Mouse (Mus musculus) hindbrain, embryonic 15.5 days (tissue): ENCODE measurements around the gene Aff3. TPM values are rescaled to one million over a fixed set of nuclear protein-coding genes. Genes with fewer than 3 reads are reported as not detected.

Source experiments
- ATAC-seq: fragments of 200-750 bp; cut with Nextera tagmentation; 2 replicates; pipeline ENCODE4 v1.8.0; 2017; ENCODE audit warnings: low read depth, moderate number of reproducible peaks, moderate TSS enrichment; ENCODE audit not compliant: low FRiP score
- H3K27ac ChIP-seq: fragments of 300-500 bp; sonication (generic); replicated peaks from 2 replicates; pipeline ENCODE4 v1.5.1; 2015; ENCODE audit warnings: mild to moderate bottlenecking, inconsistent platforms
- H3K27me3 ChIP-seq: fragments of 300-500 bp; sonication (generic); 2 replicates; pipeline ENCODE4 v1.6.1; 2015; ENCODE audit warnings: control low read depth, inconsistent platforms
- H3K36me3 ChIP-seq: fragments of 300-500 bp; sonication (generic); 2 replicates; pipeline ENCODE4 v1.6.1; 2015; ENCODE audit warnings: control low read depth, inconsistent platforms
- H3K4me1 ChIP-seq: fragments of 300-500 bp; sonication (generic); replicated peaks from 2 replicates; pipeline ENCODE4 v1.6.1; 2015; ENCODE audit warnings: control low read depth, inconsistent platforms
- H3K4me2 ChIP-seq: fragments of 300-500 bp; sonication (generic); 2 replicates; pipeline ENCODE4 v1.6.1; 2015; ENCODE audit warnings: moderate library complexity, mild to moderate bottlenecking, inconsistent platforms
- H3K4me3 ChIP-seq: fragments of 300-500 bp; sonication (generic); 2 replicates; pipeline ENCODE4 v1.5.1; 2015; ENCODE audit warnings: mild to moderate bottlenecking, inconsistent platforms
- H3K9ac ChIP-seq: fragments of 300-500 bp; sonication (generic); 2 replicates; pipeline ENCODE4 v1.6.1; 2015; ENCODE audit warnings: inconsistent platforms
- H3K9me3 ChIP-seq: fragments of 300-500 bp; sonication (generic); 2 replicates; pipeline ENCODE4 v1.6.1; 2016; ENCODE audit warnings: control low read depth, inconsistent platforms
- WGBS: fragments of 180-500 bp; shearing (Covaris S2); methylation state at CpG from one replicate; pipeline ENCODE4 v1.1.7; 2015; 5-methylcytosine and 5-hydroxymethylcytosine counted together
- polyA plus RNA-seq: library from polyadenylated mRNA; unstranded; fragments of >200 nt; fragmentation: Nextera tagmentation; extraction: Ambion mirVana; gene quantifications from 2 replicates; pipeline ENCODE4 v1.2.1, GENCODE M21; 2015

Aff3 gene
- polyA plus RNA-seq, 1 experiment from 2014 or later, result 33.4 TPM

DNA sequence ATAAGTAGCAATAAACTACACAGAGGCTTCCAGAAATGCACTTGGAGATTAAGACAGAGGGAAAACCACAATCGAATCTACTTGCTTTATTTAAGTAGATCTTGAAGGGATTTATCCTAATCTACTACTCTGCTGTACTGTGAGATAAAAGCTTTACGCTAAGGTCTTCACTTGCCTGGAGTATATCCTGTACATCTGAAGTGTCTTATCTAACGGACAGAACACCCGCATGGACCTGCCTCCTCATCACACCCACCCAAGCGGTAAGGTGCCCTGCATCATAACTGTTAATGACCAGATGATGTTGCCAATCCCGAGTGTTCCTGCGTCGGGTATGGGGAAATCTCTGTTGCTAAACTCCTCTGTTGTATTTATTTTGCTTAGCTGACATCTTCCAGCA lies 209.8 kb downstream of the Aff3 start:
- 90% methylated on average over 8 of the region's 8 CpGs for WGBS
- H3K27me3 ChIP-seq, result no peaks in the 10 kb centered on the region
- H3K4me1 ChIP-seq, result peaks cover 28% of the 10 kb centered on the region
- H3K36me3 ChIP-seq, result no peaks in the 10 kb centered on the region
- H3K4me3 ChIP-seq, result no peak overlapping the region
- no peak overlapping the region for H3K9ac ChIP-seq
- no peaks in the 10 kb centered on the region for H3K9me3 ChIP-seq
- no peak overlapping the region for H3K27ac ChIP-seq
- ATAC-seq, result no peak
- no peak overlapping the region for H3K4me2 ChIP-seq

DNA sequence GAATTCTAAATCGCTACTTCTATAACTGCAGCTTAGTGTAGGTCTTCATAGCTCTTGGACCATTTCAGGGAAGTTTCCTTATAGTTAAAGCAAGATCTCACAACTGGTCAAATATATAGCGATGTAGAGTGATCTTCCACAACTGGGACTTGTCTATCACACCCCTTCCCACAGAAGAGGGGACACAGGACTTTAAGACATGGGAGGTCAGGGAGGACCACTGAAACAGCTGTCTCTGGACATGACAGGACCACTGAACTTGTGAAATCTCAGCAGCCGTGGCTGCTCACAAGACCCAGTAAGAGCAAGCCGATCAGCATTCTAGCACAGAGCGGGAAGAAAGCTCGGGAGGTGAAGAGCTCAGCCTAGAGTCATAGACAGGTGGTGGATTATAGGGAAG lies 213.4 kb downstream of the Aff3 start:
- peak overlapping the region; percentile 75 for H3K27ac ChIP-seq
- H3K36me3 ChIP-seq, result no peaks in the 10 kb centered on the region

DNA sequence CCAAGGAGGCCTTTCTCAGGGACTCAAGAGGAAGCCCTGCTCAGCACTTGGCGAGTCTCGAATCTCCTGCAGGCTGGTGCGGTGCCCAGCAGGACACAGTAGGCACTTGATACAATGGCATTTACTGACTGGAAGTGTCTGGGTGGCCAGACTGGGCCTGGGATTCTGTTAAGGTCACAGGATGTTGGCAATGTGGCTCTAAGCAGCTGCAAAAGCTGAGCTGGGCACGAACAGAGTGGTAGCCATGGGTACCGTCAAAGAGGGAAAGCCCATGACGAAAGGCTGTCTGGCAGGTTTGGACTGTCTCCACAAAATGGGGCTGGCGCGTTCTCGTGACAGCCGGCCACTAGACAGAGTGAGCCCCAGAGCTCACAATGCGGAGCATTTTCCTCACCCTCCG lies 214.1 kb downstream of the Aff3 start:
- WGBS, result 47% methylated on average over 12 of the region's 12 CpGs

More for the DNA sequence above, 213.4 kb downstream of the Aff3 start:
- no peak overlapping the region for H3K9ac ChIP-seq
- H3K4me1 ChIP-seq, result peaks cover 34% of the 10 kb centered on the region
- H3K27me3 ChIP-seq, result no peaks in the 10 kb centered on the region
- no peak for ATAC-seq
- WGBS, result 84% methylated on average over 6 of the region's 6 CpGs
- no peak overlapping the region for H3K4me3 ChIP-seq
- no peak overlapping the region for H3K4me2 ChIP-seq
- no peaks in the 10 kb centered on the region for H3K9me3 ChIP-seq

DNA sequence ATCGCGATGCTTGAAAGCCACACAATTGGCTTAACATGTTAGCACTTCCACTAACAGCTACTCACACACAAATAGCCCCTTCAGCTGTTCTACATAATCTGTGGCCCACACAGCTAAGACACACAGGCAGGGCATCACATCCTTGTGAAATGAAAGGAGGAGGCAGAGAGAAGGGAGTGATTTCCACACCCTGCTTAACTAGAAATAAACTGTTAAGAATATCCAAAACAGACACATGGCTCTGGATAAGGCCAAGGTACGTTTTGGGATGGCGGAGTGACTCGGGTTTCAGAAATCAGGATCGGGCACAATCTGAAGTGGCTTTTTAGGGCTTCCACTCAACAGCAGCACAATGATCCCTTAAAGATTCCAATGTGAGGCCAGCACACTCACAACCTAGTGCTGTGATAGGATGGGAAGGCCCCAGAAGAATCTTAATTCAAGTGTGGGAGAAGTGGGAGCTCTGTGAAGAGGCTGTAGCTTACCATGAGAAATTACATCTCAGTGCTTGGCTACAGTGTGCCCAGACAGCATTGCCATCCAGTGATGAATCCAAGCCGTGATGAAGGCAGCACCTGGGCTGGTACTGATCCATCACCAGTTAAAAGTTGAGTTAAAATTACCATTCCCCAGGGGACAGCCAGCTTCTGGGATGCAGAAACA lies 214.8 kb downstream of the Aff3 start:
- 75% methylated on average over 7 of the region's 7 CpGs for WGBS
- peaks cover 42% of the 10 kb centered on the region for H3K4me1 ChIP-seq
- peak overlapping the region; percentile 75 for H3K27ac ChIP-seq
- H3K27me3 ChIP-seq, result no peaks in the 10 kb centered on the region
- H3K4me2 ChIP-seq, result no peak overlapping the region
- no peaks in the 10 kb centered on the region for H3K36me3 ChIP-seq
- ATAC-seq, result no peak
- H3K4me3 ChIP-seq, result no peak overlapping the region
- H3K9ac ChIP-seq, result no peak overlapping the region
- no peaks in the 10 kb centered on the region for H3K9me3 ChIP-seq

More for the DNA sequence above, 214.1 kb downstream of the Aff3 start:
- Histone ChIP-seq H3K9ac (no peak overlapping the region), H3K4me2 (no peak overlapping the region), H3K4me3 (no peak overlapping the region), H3K36me3 (no peaks in the 10 kb centered on the region), H3K27ac (peak overlapping the region; percentile 75), H3K4me1 (peaks cover 41% of the 10 kb centered on the region), H3K9me3 (no peaks in the 10 kb centered on the region), H3K27me3 (no peaks in the 10 kb centered on the region)
- peak; percentile 93 for ATAC-seq

DNA sequence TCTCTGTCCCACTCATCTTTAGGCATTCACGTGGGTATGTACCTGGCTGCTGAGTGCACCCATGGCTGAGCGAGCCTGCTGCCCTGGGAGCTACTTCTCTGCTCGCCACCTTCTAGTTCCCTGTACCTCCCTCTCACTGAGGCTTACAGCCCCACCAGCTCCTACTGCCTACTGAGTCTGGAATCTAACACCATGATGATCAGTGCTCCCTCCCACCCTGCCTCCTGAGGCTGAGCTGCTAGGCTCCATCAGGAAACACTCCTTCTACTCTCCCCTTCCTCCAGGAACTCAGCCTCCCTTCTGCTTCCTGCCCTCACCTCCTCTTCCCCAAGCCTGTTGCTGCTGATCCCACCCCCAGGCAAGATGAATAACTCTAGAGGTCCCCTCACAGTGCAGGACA lies 215.9 kb downstream of the Aff3 start:
- Histone ChIP-seq H3K9ac (no peak overlapping the region), H3K27me3 (no peaks in the 10 kb centered on the region), H3K27ac (no peak overlapping the region), H3K36me3 (no peaks in the 10 kb centered on the region), H3K4me1 (peaks cover 42% of the 10 kb centered on the region), H3K4me3 (no peak overlapping the region), H3K4me2 (no peak overlapping the region), H3K9me3 (no peaks in the 10 kb centered on the region)
- ATAC-seq, result no peak
- 80% methylated on average over 3 of the region's 3 CpGs for WGBS

DNA sequence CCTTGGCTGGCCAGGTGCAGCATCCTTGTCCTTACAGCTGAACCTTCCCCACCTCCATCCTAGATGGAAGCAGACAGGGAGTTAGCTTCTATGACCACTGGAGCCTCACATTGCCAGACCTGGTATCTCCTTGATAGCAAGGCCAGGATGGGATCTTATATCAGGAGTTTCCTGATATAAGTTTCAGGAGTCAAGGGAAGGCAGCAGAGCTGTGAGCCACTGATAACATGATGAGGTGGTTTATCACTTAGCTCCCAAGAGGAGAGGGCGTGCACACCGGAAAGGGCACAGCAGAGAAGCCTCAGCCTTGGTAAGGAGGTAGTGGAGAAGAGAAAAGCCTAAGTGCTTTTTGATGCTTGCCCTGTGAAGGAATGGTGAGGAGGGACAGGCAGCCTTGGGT lies 217.2 kb downstream of the Aff3 start:
- Histone ChIP-seq H3K9ac (no peak overlapping the region), H3K36me3 (no peaks in the 10 kb centered on the region)
- WGBS, result 82% methylated on average over 2 of the region's 2 CpGs

DNA sequence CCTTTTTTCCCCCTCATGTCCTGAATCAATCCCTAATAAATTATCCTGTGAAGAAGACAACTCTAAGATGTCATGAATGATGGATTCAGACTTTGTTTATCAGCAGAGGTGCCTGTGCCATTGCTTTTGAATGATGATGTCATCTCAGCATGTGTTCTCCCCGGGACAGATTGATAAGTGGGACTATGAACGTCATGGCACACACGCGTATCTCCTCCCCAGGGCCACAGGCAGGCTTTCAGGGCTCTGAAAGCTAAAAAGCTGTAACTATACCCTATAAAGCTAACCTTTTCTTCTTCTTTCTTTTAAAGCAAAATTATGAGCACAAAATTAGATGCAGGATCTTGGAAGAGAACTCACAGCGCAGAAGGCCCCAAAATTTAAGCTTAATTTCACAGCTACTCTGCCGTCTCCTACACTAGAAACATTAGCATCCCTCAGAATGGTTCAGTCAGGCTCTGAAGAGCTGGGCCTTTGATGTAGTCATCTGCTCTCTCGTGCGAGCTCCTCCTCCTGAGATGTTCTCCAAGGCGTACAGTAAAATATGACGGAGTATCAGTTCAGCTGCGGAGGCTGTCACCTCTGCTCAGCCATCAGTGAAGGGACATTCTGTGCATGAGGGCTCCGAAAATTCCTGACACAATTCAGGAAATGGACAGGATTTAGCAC lies 218.5 kb downstream of the Aff3 start:
- no peak overlapping the region for H3K9ac ChIP-seq
- no peak overlapping the region for H3K4me3 ChIP-seq
- peak overlapping the region; percentile 32; the same call in 1 of the 2 replicates for H3K27ac ChIP-seq
- no peak for ATAC-seq
- no peaks in the 10 kb centered on the region for H3K9me3 ChIP-seq
- H3K36me3 ChIP-seq, result no peaks in the 10 kb centered on the region
- H3K4me2 ChIP-seq, result no peak overlapping the region
- no peaks in the 10 kb centered on the region for H3K27me3 ChIP-seq
- WGBS, result 48% methylated on average over 12 of the region's 12 CpGs
- H3K4me1 ChIP-seq, result peaks cover 59% of the 10 kb centered on the region

More for the DNA sequence above, 217.2 kb downstream of the Aff3 start:
- Histone ChIP-seq H3K27me3 (no peaks in the 10 kb centered on the region), H3K9me3 (no peaks in the 10 kb centered on the region), H3K27ac (no peak overlapping the region), H3K4me3 (no peak overlapping the region), H3K4me2 (no peak overlapping the region), H3K4me1 (peaks cover 51% of the 10 kb centered on the region)
- ATAC-seq, result no peak

DNA sequence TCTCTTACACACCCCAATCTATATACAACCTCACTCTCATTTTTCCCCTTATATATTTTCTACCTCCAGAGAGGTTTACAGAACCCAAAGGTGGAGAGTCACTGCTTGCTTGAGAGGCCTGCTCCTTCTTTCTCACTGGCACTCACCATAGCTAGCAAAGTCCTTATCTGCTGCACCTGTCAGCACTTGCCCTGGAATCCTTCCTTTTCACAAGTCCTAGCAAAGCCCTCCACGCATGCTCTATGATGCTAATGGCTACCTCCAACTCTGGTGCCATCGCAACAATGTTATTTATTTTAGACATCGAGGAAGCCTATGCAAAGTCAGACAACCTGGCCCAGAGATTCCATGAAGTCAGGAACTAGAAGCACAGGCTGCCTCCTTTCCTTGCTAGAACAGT lies 221.9 kb downstream of the Aff3 start:
- no peak overlapping the region for H3K9ac ChIP-seq
- no peaks in the 10 kb centered on the region for H3K9me3 ChIP-seq
- no peak overlapping the region for H3K27ac ChIP-seq
- no peaks in the 10 kb centered on the region for H3K27me3 ChIP-seq
- 84% methylated on average over 3 of the region's 3 CpGs for WGBS
- H3K4me3 ChIP-seq, result no peak overlapping the region
- peaks cover 63% of the 10 kb centered on the region for H3K4me1 ChIP-seq
- H3K4me2 ChIP-seq, result no peak overlapping the region
- H3K36me3 ChIP-seq, result no peaks in the 10 kb centered on the region
- ATAC-seq, result no peak

DNA sequence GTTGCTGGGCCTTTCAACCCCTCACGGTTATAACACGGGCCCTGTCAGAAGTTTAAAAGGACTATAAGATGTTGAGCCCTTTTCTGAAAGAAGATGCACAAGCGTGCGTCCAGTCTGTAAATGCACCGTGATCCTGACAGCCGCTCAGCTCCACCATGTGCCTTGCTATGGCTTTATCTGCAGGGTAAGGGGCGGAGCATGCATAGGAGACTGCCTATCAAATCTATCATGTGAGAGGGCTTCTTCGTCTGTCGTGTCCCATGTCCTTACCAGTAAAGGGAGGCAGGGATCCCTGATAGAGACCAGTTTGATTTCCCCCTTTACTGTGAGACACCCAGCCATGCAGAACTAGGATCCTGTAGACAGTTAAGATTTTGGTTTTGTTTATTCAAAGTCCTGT lies 222.3 kb downstream of the Aff3 start:
- Histone ChIP-seq H3K27ac (no peak overlapping the region), H3K4me2 (no peak overlapping the region), H3K9me3 (no peaks in the 10 kb centered on the region), H3K27me3 (no peaks in the 10 kb centered on the region), H3K9ac (no peak overlapping the region), H3K4me1 (peaks cover 67% of the 10 kb centered on the region), H3K36me3 (no peaks in the 10 kb centered on the region), H3K4me3 (no peak overlapping the region)
- WGBS, result 58% methylated on average over 9 of the region's 9 CpGs
- no peak for ATAC-seq

DNA sequence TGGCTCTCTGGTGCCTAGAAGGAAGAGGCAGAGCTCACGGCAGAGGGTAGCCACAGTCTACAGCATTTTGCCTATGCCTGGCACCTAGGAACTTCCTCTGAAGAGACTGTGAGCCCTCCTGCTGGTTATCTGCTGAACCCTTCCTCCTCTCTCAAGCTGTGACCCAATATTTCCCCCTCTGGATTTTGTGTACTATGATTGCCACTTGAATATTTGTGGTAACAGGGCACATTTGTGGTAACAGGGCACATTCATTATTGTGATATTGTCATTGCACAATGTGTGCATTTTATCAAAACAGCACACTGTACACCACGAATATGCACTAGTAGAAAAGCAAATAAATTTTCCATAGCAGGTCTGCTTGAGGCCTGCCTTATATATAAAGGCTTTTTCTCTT lies 223.0 kb downstream of the Aff3 start:
- H3K9ac ChIP-seq, result no peak overlapping the region
- H3K27ac ChIP-seq, result 0 out of 2 replicates have a peak overlapping the region, but pooled peaks have one; percentile 5
- H3K4me3 ChIP-seq, result no peak overlapping the region
- no peak overlapping the region for H3K4me2 ChIP-seq
- 46% methylated on average over 2 of the region's 2 CpGs for WGBS
- H3K27me3 ChIP-seq, result no peaks in the 10 kb centered on the region
- ATAC-seq, result no peak
- H3K9me3 ChIP-seq, result no peaks in the 10 kb centered on the region
- H3K4me1 ChIP-seq, result peaks cover 72% of the 10 kb centered on the region
- no peaks in the 10 kb centered on the region for H3K36me3 ChIP-seq

DNA sequence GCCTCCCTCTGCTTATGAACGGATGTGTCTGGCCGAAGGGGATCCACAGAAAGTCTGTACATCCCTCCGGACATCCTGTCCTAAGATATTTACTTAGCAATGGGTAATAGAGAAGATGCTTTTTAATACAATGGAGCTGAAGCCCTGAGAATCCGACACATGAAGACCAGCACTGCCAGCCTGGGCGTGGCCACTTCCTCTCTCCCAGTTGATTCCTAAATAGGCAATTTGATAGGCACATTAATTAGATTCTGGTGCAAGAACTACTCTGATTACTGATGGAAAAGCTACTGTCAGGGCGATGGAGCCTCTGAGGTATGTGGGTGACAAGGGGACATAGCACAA lies 224.3 kb downstream of the Aff3 start:
- Histone ChIP-seq H3K27me3 (no peaks in the 10 kb centered on the region), H3K36me3 (no peaks in the 10 kb centered on the region), H3K4me3 (no peak overlapping the region), H3K27ac (peak overlapping the region; percentile 76), H3K4me2 (no peak overlapping the region), H3K9me3 (no peaks in the 10 kb centered on the region), H3K4me1 (peaks cover 74% of the 10 kb centered on the region), H3K9ac (no peak overlapping the region)
- no peak for ATAC-seq
- 47% methylated on average over 6 of the region's 6 CpGs for WGBS

DNA sequence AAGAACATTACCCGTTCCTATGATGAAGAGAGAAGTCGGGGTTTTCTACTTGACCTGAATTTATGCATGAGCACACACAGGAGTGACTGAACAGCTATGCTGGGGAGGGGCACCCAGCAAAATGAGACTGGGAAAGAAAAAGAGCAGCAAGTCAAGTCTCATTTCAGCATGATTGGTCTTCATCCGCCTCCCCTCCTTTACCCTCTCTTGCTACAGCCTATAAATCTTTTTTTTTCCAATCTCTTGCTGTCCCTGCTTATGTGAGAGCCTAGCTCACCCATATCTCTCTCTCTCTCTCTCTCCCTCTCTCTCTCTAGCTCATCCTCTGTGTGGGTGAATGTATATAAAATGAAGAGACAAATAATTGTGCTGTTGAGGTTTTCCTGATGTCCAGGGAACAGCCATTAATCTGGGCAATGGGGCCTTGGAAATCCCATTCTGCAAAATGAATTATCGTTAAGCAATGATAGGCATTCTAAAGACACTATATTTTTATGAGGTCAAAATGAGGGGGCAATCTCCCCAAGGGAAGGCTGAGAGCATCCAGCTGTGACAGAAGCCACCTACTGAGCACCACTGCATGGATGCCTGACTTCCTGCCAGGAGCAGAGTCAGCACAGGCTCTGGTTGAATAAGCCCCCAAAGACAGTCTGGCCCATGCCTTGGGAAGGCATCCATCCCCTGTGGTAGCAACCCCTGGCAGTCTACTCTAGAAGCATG lies 224.8 kb downstream of the Aff3 start:
- ATAC-seq, result peak; percentile 35
- 18% methylated on average over 4 of the region's 4 CpGs for WGBS
- H3K4me2 ChIP-seq, result peak overlapping the region; percentile 35

More for the DNA sequence above, 224.8 kb downstream of the Aff3 start:
- Histone ChIP-seq H3K27me3 (no peaks in the 10 kb centered on the region), H3K9me3 (no peaks in the 10 kb centered on the region), H3K27ac (peak overlapping the region; percentile 76), H3K4me1 (peaks cover 74% of the 10 kb centered on the region), H3K4me3 (no peak overlapping the region), H3K9ac (no peak overlapping the region; the same call in 1 of the 2 replicates), H3K36me3 (no peaks in the 10 kb centered on the region)
